Mouse (Mus musculus): ENCODE results near the gene Xrra1.
"Not testable (repeated sequence)": the region's sequence is repeated elsewhere in the genome, so short reads cannot be mapped to it uniquely, and the experiment has no call there.

The Xrra1 gene

GRCm38 (mm10) chr7:99896905-99897304 lies 38.0 kb downstream of the Xrra1 start:
- DNase-seq (ENCODE audit: low spot score in 2 of 2), result no peak

- DNase-seq (ENCODE audit: low spot score in 2 of 2), result no peak
Observed at GRCm38 (mm10) chr7:99902208-99902607, 43.3 kb downstream of the Xrra1 start.

GRCm38 (mm10) chr7:99902918-99903665 lies 44.2 kb downstream of the Xrra1 start:
- no peak for DNase-seq (ENCODE audit: low spot score in 2 of 2)

- DNase-seq (ENCODE audit: low spot score in 2 of 2), result no peak
Observed at GRCm38 (mm10) chr7:99904421-99905005, 45.6 kb downstream of the Xrra1 start.

DNA sequence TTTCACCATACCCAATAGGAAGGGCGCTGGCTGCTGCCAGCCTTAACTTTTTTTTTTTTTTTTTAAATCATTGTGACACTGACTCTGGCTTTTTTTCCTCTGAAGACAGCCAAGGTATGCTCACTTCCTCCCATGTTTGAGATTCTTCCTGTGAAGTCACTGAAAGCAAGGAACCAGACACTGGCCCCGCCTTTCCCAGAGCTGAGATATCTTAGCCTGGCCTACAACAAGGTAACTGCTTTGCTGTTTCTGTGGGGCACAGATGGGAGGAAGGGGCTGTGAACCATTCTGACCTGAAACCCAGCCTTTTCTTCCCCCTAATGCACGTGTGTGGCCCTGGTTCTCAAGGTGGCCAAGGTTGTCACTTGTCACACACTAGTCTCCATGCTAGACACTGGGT lies 47.4 kb downstream of the Xrra1 start:
- no peak for DNase-seq (ENCODE audit: low spot score in 2 of 2)

- no peak for DNase-seq (ENCODE audit: low spot score in 2 of 2)
Observed at GRCm38 (mm10) chr7:99907463-99907862, 48.5 kb downstream of the Xrra1 start.

GRCm38 (mm10) chr7:99911038-99911437 lies 52.1 kb downstream of the Xrra1 start:
- no peak for DNase-seq (ENCODE audit: low spot score in 2 of 2)

- no peak for DNase-seq (ENCODE audit: low spot score in 2 of 2)
Observed at GRCm38 (mm10) chr7:99914316-99914715, 55.4 kb downstream of the Xrra1 start.

DNA sequence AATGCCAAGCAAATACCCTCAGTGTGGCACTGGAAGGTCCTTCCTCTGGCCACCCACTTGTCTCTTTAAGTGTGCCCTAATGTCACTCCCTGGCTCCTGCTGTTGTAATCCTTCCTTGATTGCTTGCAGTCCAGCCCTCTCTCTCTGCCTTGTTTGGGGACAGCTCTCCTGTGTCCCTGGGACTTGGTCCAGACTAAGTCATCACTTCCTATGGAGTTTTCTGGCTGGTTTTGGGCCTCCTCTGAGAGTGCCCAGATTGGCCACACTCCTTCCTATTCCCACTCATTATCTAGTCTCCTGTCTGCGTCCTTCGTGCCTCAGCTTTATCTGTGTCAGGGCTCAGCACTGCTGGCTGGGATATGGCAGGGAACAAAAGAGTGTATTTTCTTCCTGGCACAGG lies 56.6 kb downstream of the Xrra1 start:
- DNase-seq (ENCODE audit: low spot score in 2 of 2), result no peak

- peak in 1 of 2 experiments; percentile 23 for DNase-seq (ENCODE audit: low spot score in 2 of 2)
Observed at GRCm38 (mm10) chr7:99916741-99917319, 57.9 kb downstream of the Xrra1 start.

DNA sequence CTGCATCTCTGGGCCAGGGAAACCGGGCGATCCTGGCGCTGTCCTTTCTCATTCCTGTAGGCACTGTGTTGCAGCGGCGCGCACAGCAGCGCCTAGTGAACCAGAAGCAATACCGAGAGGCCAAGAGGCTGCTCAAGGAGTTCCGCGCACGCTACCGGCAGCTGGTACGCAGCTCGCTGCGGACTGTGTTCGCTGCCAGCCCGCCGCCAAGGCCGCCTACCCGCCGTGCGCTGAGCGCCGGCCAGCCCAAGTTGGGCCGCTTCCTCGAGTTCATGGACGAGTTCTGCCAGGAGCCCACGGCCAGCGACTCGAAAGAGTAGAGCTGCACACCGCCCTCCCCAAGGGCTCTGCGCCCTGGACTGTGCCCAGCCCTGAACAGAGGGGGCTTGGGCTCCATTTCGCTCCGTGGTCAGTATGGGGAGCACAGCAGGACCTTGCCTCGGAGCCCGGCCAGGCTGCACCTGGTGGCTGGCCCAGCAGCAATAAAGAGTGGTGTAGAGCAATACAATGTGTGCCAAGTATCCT lies 58.5 kb downstream of the Xrra1 start:
- no peak for DNase-seq (ENCODE audit: low spot score in 2 of 2)

- no peak for DNase-seq (ENCODE audit: low spot score in 2 of 2)
Observed at GRCm38 (mm10) chr7:99919164-99919563, 60.2 kb downstream of the Xrra1 start.

DNA sequence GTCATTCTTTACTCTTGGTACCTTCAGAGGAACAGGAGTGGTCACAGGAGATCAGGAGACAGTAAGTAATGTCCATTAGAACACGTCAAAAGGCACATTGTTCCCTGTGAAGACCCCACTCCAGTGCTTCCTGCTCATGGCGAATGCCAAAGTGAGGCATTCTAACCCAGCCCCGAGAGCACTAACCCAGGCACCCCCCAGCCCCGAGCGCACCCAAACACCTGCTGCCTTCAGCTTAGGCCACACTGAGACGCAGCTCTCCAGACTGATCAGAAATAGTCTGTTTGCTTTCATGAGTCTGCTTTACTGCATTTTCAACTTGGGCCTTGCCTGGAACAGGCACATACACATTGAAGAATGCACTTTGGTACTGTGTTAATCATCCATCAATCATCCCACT lies 61.1 kb downstream of the Xrra1 start:
- DNase-seq (ENCODE audit: low spot score in 2 of 2), result no peak

GRCm38 (mm10) chr7:99920416-99920815 lies 61.5 kb downstream of the Xrra1 start:
- no peak for DNase-seq (ENCODE audit: low spot score in 2 of 2)

DNA sequence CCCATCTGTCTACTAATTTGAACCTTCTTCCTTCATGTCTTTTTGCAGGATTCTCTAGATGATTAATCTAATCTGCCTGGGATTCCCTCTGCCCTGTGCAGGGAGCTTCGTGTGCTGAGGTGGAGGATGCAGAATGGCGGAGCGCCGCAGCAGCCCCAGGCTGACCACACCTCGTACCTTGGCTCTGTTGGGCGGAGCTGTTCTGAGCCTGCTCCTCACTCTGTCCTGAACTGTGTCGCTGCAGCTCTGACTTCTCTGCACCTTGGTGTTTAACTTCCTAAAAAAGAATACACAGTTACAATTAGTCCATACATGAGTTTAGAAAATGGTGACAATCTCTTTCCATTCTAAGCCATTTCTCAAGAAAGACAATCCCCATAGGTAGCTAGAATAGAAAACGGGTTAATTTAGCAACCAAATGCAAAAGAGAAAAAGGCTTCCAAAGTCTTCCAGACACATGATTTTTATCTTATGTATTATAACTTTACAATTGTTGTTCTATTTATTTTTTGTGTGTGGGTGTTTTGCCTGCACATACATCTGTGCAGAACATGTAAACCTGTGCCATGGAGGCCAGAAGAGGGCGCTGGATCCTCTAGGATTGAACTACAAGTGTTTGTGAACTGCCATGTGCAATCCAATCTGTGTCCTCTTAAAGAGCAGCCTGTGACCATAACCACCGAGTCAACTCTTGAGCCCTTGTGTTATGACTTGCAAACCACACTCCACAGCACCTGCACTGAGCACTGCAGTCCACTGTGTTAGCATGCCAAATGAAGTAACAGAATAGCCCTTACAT lies 68.2 kb downstream of the Xrra1 start:
- peak; percentile 21 to 69 for DNase-seq (ENCODE audit: low spot score in 2 of 2)

DNA sequence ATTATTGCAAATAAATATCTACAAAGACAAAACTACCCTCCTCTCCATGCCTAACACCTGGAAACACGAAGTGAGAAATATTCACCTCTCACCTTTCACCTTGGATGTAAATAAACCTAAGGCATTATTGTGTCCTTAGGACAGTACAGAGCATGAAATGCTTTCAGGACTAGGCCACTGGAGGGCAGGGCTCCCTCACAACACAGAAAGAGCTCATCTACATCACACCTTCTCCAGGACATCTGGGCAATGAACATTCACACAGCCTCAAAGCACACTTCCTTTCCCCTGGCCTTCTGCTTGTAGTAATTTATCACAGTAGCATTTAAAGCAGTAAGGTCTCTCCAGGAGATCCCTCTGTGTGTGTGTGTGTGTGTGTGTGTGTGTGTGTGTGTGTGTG lies 76.8 kb downstream of the Xrra1 start:
- DNase-seq (ENCODE audit: low spot score in 2 of 2), result no peak

DNA sequence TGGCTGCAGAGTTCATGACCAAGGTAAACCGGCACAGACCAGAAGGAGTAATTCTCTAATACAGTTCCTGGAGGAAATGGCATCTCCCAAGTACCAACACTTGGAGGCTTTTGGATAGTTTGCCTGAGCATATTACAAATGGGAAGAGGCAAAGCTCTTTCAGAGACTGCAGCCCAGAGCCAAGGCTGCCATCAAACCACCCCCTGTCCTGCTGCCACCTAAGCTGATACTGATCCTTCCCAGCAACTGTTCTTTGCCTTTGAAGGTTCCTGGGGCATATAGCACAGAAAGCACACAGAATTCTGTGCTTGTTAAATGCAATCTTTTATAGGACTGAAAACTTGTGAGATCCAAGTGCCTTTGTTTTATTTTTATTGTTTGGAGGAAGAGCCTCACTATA lies 81.8 kb downstream of the Xrra1 start:
- no peak for DNase-seq (ENCODE audit: low spot score in 2 of 2)

- no peak for DNase-seq (ENCODE audit: low spot score in 2 of 2)
Observed at GRCm38 (mm10) chr7:99944520-99944919, 85.6 kb downstream of the Xrra1 start.

DNA sequence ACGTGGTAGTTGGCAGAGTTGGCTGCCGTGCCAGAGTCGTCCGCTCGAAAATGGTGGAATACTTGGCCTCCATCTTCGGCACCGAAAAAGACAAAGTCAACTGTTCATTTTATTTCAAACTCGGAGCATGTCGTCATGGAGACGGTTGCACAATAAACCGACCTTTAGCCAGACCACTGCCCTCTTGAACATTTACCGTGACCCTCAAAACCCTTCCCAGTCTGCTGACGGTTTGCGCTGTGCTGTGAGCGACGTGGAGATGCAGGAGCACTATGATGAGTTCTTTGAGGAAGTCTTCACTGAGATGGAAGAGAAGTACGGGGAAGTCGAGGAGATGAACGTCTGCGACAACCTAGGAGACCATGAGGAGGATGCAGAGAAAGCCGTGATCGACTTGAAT lies 86.1 kb downstream of the Xrra1 start:
- DNase-seq (ENCODE audit: low spot score in 2 of 2), result not testable (repeated sequence)

- DNase-seq (ENCODE audit: low spot score in 2 of 2), result no peak
Observed at GRCm38 (mm10) chr7:99945939-99946338, 87.0 kb downstream of the Xrra1 start.

GRCm38 (mm10) chr7:99946356-99946755 lies 87.4 kb downstream of the Xrra1 start:
- no peak for DNase-seq (ENCODE audit: low spot score in 2 of 2)

GRCm38 (mm10) chr7:99947329-99947728 lies 88.4 kb downstream of the Xrra1 start:
- DNase-seq (ENCODE audit: low spot score in 2 of 2), result peak in 1 of 2 experiments; percentile 14

Data from heart, adult 9 months (tissue).